Mouse (Mus musculus): ENCODE results near the gene Fn3krp. TPM values are rescaled to one million over a fixed set of nuclear protein-coding genes. Genes with fewer than 3 reads are reported as not detected.

Fn3krp gene
- 8.6 and 10.2 TPM in 2 replicates for polyA plus RNA-seq (2016; fragmentation: Nextera tagmentation; extraction: Ambion mirVana)

- Histone ChIP-seq H3K9ac (peak within 1 kb of the TSS; percentile 60), H3K4me3 (peak within 1 kb of the TSS; percentile 59), H3K36me3 (peaks cover 4% of the 10 kb centered on the region; the same call in 1 of the 2 replicates), H3K27me3 (no peaks in the 10 kb centered on the region), H3K9me3 (no peaks in the 10 kb centered on the region), H3K27ac (peak within 1 kb of the TSS; percentile 73), H3K4me1 (peaks cover 3% of the 10 kb centered on the region; the same call in 1 of the 2 replicates), H3K4me2 (replicated peaks) (peak within 1 kb of the TSS; percentile 68)
- 1% methylated on average over 28 of the region's 28 CpGs for WGBS
- peak; percentile 98 for ATAC-seq (ENCODE audit: insufficient number of reproducible peaks, insufficient read depth, low FRiP score, low TSS enrichment)
These were observed at the start of gene Fn3krp for GRCm38 (mm10) chr11:121420830-121421552. Fn3krp (plus strand) TSS chr11:121421401.

- H3K36me3 ChIP-seq: no peaks in the 10 kb centered on the region
- no peak overlapping the region for H3K27ac ChIP-seq
- H3K27me3 ChIP-seq: no peaks in the 10 kb centered on the region
- no peak overlapping the region for H3K9ac ChIP-seq
- no peak overlapping the region for H3K4me3 ChIP-seq
- no peaks in the 10 kb centered on the region for H3K4me1 ChIP-seq
- no peaks in the 10 kb centered on the region for H3K9me3 ChIP-seq
- no peak overlapping the region for H3K4me2 ChIP-seq (replicated peaks)
- 73% methylated on average over 6 of the region's 6 CpGs for WGBS
- ATAC-seq (ENCODE audit: insufficient number of reproducible peaks, insufficient read depth, low FRiP score, low TSS enrichment): no peak
These were observed 47.9 kb upstream of the Fn3krp start for GRCm38 (mm10) chr11:121373305-121373704.

- Histone ChIP-seq H3K36me3 (no peaks in the 10 kb centered on the region), H3K9me3 (no peaks in the 10 kb centered on the region), H3K27me3 (no peaks in the 10 kb centered on the region), H3K4me2 (replicated peaks) (no peak overlapping the region), H3K27ac (no peak overlapping the region), H3K4me3 (no peak overlapping the region), H3K4me1 (no peaks in the 10 kb centered on the region), H3K9ac (no peak overlapping the region)
- ATAC-seq (ENCODE audit: insufficient number of reproducible peaks, insufficient read depth, low FRiP score, low TSS enrichment): no peak
These were observed 42.6 kb upstream of the Fn3krp start for GRCm38 (mm10) chr11:121378644-121379043.

GRCm38 (mm10) chr11:121380294-121380693, 40.9 kb upstream of the Fn3krp start:
- H3K27me3 ChIP-seq: no peaks in the 10 kb centered on the region
- no peaks in the 10 kb centered on the region for H3K9me3 ChIP-seq
- no peak overlapping the region for H3K9ac ChIP-seq
- no peaks in the 10 kb centered on the region for H3K36me3 ChIP-seq
- no peaks in the 10 kb centered on the region for H3K4me1 ChIP-seq
- no peak overlapping the region for H3K4me3 ChIP-seq
- 66% methylated on average over 6 of the region's 6 CpGs for WGBS
- H3K4me2 ChIP-seq (replicated peaks): no peak overlapping the region
- ATAC-seq (ENCODE audit: insufficient number of reproducible peaks, insufficient read depth, low FRiP score, low TSS enrichment): no peak
- no peak overlapping the region for H3K27ac ChIP-seq

- peaks cover 4% of the 10 kb centered on the region; the same call in 1 of the 2 replicates for H3K27me3 ChIP-seq
These were observed 33.2 kb upstream of the Fn3krp start, which contains the start of gene Rab40b for GRCm38 (mm10) chr11:121387750-121388553. Rab40b (minus strand) TSS chr11:121388251.

DNA sequence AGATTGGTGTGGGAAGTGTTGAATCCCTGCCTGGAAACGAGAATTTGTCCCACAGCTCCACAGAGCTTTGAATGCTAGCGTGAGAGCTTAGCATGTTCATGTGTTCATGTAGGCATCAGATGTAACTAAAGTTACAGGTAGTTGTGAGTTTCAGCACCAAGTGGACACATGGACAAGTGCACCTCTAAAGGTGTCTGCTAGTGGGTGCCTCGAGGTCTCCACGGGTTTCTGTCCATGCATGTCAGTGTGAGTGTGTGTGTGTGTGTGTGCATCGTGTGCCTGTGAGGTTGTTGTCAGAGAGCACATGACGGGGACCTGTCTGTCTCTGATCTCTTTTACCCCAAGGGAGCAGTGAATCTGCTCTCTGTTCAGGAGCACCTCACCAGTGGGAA, 32.7 kb upstream of the Fn3krp start:
- WGBS: 12% methylated on average over 6 of the region's 6 CpGs
- Histone ChIP-seq H3K27ac (no peak overlapping the region), H3K9me3 (no peaks in the 10 kb centered on the region), H3K4me2 (replicated peaks) (peak overlapping the region; percentile 87), H3K36me3 (no peaks in the 10 kb centered on the region), H3K4me1 (peaks cover 13% of the 10 kb centered on the region), H3K9ac (no peak overlapping the region), H3K27me3 (peaks cover 4% of the 10 kb centered on the region; the same call in 1 of the 2 replicates), H3K4me3 (peak overlapping the region; percentile 60)
- ATAC-seq (ENCODE audit: insufficient number of reproducible peaks, insufficient read depth, low FRiP score, low TSS enrichment): no peak; the same call in 1 of the 2 replicates

More at GRCm38 (mm10) chr11:121387750-121388553, 33.2 kb upstream of the Fn3krp start, which contains the start of gene Rab40b:
- Histone ChIP-seq H3K36me3 (no peaks in the 10 kb centered on the region), H3K9me3 (no peaks in the 10 kb centered on the region), H3K4me3 (peak within 1 kb of the TSS; percentile 60), H3K4me1 (peaks cover 13% of the 10 kb centered on the region), H3K4me2 (replicated peaks) (peak within 1 kb of the TSS; percentile 87), H3K27ac (peak within 1 kb of the TSS; percentile 46; the same call in 1 of the 2 replicates), H3K9ac (peak within 1 kb of the TSS; percentile 59)
- 1% methylated on average over 60 of the region's 61 CpGs for WGBS
- peak; percentile 100 for ATAC-seq (ENCODE audit: insufficient number of reproducible peaks, insufficient read depth, low FRiP score, low TSS enrichment)

DNA sequence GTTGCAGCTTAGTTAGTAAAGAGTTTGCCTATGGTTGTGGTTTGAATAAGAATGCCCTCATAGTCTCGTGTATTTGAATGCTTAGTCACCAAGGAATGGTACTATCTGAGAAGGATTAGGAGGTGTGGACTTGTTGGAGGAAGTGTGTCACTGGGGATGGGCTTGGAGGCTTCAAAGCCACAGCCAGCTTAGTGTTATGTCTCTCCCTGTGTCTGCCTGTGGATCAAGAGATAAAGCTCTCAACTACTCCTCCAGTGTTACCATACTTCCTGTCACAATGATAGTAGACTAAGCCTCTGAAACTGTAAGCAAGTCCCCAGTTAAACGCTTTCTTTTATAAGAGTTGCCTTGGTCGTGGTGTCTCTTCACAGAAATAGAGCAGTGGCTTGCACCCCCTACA, 30.4 kb upstream of the Fn3krp start:
- Histone ChIP-seq H3K27ac (no peak overlapping the region), H3K9me3 (no peaks in the 10 kb centered on the region), H3K4me3 (no peak overlapping the region), H3K4me2 (replicated peaks) (no peak overlapping the region), H3K27me3 (peaks cover 4% of the 10 kb centered on the region; the same call in 1 of the 2 replicates), H3K9ac (no peak overlapping the region), H3K36me3 (no peaks in the 10 kb centered on the region), H3K4me1 (peaks cover 13% of the 10 kb centered on the region)
- ATAC-seq (ENCODE audit: insufficient number of reproducible peaks, insufficient read depth, low FRiP score, low TSS enrichment): no peak
- whole genome bisulfite sequencing: 59% methylated on average over 3 of the region's 3 CpGs

DNA sequence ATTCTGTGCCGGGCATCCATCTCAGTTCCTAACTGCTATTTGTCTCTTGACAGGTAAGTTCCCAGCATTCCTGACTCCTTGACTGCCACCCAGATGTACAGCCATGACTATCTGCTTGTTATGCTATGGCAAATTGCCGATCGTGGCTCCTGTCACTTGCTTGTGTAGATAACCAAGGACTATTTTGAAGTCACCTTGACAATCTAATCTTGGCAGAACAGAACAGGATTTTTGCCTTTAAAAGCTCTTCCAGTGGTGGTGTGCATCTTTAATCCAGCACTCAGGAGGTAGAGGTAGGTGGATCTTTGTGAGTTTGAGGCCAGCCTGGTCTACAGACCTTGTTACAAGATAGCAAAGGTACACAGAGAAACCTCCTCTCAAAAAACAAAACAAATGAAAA, 28.8 kb upstream of the Fn3krp start:
- Histone ChIP-seq H3K27ac (no peak overlapping the region), H3K9ac (no peak overlapping the region), H3K36me3 (no peaks in the 10 kb centered on the region), H3K4me2 (replicated peaks) (no peak overlapping the region), H3K9me3 (no peaks in the 10 kb centered on the region), H3K27me3 (no peaks in the 10 kb centered on the region), H3K4me3 (no peak overlapping the region), H3K4me1 (peaks cover 7% of the 10 kb centered on the region)
- WGBS: 88% methylated on average over 3 of the region's 3 CpGs
- no peak for ATAC-seq (ENCODE audit: insufficient number of reproducible peaks, insufficient read depth, low FRiP score, low TSS enrichment)

GRCm38 (mm10) chr11:121407366-121408155, 13.6 kb upstream of the Fn3krp start:
- WGBS: 60% methylated on average over 3 of the region's 3 CpGs
- no peak overlapping the region for H3K4me2 ChIP-seq (replicated peaks)
- no peaks in the 10 kb centered on the region for H3K9me3 ChIP-seq
- no peak for ATAC-seq (ENCODE audit: insufficient number of reproducible peaks, insufficient read depth, low FRiP score, low TSS enrichment)
- no peak overlapping the region for H3K4me3 ChIP-seq
- H3K9ac ChIP-seq: no peak overlapping the region
- H3K27ac ChIP-seq: no peak overlapping the region
- H3K27me3 ChIP-seq: no peaks in the 10 kb centered on the region
- H3K4me1 ChIP-seq: no peaks in the 10 kb centered on the region
- no peaks in the 10 kb centered on the region for H3K36me3 ChIP-seq

DNA sequence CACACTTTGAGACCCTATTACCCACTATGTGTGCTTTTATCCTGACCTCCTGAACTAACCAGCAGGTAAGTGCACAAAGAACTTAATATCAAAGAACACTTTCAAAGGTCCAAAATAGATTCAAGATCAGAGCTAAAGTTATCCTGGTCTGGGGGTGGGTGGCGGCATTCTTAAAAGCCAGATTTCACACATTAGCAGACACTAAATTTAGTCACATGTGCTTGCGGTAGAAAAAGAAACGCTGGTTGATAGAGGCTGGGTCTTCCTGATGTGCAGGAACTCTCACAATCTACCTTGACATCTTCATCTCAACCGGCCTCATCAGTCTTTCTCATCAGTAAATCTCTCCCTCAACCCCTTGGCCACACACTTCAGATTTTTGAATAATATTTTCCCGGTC, 6.4 kb upstream of the Fn3krp start:
- WGBS: 89% methylated on average over 5 of the region's 5 CpGs
- no peaks in the 10 kb centered on the region for H3K36me3 ChIP-seq

DNA sequence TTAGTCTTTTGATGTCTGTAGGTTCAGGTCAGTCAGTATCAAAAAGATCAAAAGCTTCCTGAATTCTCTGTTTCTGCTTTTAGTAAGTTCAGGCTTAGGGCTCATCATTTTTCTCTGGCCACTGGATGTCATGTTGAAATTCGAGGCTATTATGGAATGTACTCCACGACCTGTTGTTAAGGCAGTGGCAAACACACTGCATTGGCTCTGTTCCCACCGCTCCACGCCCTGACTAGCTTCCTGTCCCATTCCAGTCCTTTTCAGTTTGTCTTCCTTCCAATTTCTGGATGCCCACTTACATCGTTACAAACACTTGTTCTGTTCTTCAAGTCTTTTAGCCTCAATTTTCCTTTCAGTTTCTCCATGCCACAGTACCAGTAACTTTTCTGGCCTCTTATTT, 5.8 kb upstream of the Fn3krp start:
- Histone ChIP-seq H3K9ac (no peak overlapping the region), H3K4me3 (no peak overlapping the region), H3K4me2 (replicated peaks) (no peak overlapping the region), H3K9me3 (no peaks in the 10 kb centered on the region), H3K27ac (no peak overlapping the region), H3K27me3 (no peaks in the 10 kb centered on the region), H3K36me3 (no peaks in the 10 kb centered on the region), H3K4me1 (no peaks in the 10 kb centered on the region)
- WGBS: 70% methylated on average over 5 of the region's 5 CpGs
- no peak for ATAC-seq (ENCODE audit: insufficient number of reproducible peaks, insufficient read depth, low FRiP score, low TSS enrichment)

More for the DNA sequence above, 6.4 kb upstream of the Fn3krp start:
- H3K4me1 ChIP-seq: no peaks in the 10 kb centered on the region
- ATAC-seq (ENCODE audit: insufficient number of reproducible peaks, insufficient read depth, low FRiP score, low TSS enrichment): no peak
- no peak overlapping the region for H3K27ac ChIP-seq
- no peaks in the 10 kb centered on the region for H3K9me3 ChIP-seq
- H3K27me3 ChIP-seq: no peaks in the 10 kb centered on the region
- no peak overlapping the region for H3K4me2 ChIP-seq (replicated peaks)
- no peak overlapping the region for H3K4me3 ChIP-seq
- no peak overlapping the region for H3K9ac ChIP-seq

Data from embryonic facial prominence, embryonic 12.5 days (tissue).